Mouse (Mus musculus) liver, adult 2 months (tissue): ENCODE measurements at regions not wholly inside any gene's neighbourhood (a gene's known extent, or its start where the extent isn't known, plus 50 kb on each side); places are given as distances from the start of the nearest gene placed in this dataset.

Experiments used
- CTCF ChIP-seq: fragments of 200-500 bp; IDR thresholded peaks from 2 replicates; pipeline ENCODE4 v1.5.1; 2011; ENCODE audit warnings: low read depth, low read length, control low read depth
- POLR2A ChIP-seq: fragments of 200-500 bp; IDR thresholded peaks from 2 replicates; pipeline ENCODE4 v1.6.1; 2011; ENCODE audit warnings: low read length, control low read depth; ENCODE audit not compliant: insufficient read depth; ENCODE audit errors: extremely low read depth

DNA sequence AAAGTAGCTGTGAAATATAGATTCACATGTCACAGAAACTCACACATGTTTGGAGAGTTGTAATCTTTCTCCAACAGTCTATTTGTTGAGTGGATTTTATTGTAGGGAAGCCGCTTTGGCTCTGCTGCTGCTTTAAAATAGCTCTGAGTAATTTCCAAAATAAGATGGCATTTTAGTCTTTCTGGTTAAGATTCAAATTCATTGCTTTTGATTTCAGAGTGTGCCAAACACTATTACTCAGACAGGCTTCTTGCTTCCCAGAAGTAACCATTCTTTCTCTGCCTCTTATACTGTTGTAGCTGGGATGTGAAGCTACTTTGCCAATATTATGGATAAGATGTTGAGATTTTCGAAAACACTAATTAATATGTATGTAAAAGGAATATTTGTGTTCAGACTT lies 134.6 kb upstream of the Sdr16c6 start:
- TF ChIP-seq CTCF (no peak), POLR2A (no peak)
